Mouse (Mus musculus) cerebellum, adult 2 months (tissue): ENCODE data around the gene Zfp142.

Source experiments
- CTCF ChIP-seq: fragments of 200-500 bp; IDR thresholded peaks from 2 replicates; pipeline ENCODE4 v1.5.1; 2011; ENCODE audit warnings: low read depth, mild to moderate bottlenecking, control low read depth, low read length, moderate library complexity, borderline replicate concordance; ENCODE audit not compliant: insufficient read depth
- POLR2A ChIP-seq: fragments of 200-500 bp; IDR thresholded peaks from 2 replicates; pipeline ENCODE4 v1.6.1; 2011; ENCODE audit warnings: low read length, control low read depth, borderline replicate concordance; ENCODE audit not compliant: insufficient read depth

- no peak for TF ChIP-seq CTCF
- no peak for TF ChIP-seq POLR2A
These were observed 5.4 kb downstream of the Zfp142 start for GRCm38 (mm10) chr1:74582621-74583020.
